Mouse (Mus musculus): ENCODE data around the gene Cacnb2. TPM values are rescaled to one million over a fixed set of nuclear protein-coding genes. Genes with fewer than 3 reads are reported as not detected.

Gene Cacnb2
- polyA plus RNA-seq, 1 experiment from 2014 or later = 1.2 TPM

DNA sequence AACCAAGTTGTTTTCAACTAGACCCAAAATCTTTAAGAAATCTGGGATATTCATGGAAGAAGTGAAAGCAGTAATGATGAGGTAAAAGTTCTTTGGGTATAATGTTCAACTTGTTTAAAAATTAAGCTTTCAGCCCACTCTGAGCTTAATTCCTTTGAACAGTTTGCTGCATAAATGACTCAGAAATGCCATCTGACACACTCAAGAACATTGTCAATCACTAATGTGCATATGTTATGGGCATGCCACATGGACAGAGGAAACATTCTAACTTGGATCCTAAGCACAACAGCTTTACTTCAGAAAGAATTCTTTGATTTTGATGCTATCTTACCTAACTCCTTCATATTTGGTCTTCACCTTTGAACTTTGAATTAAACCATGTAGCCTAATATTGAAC is 81.3 kb downstream of the Cacnb2 start:
- no peak for DNase-seq (ENCODE audit: low spot score)
- no peaks in the 10 kb centered on the region for H3K4me1 ChIP-seq (ENCODE audit: control insufficient read depth, insufficient read depth, low read length)
- no peaks in the 10 kb centered on the region for H3K36me3 ChIP-seq (ENCODE audit: control insufficient read depth, insufficient read depth, low read length)
- no peak for ATAC-seq (ENCODE audit: insufficient read depth, low FRiP score, low TSS enrichment)
- H3K27me3 ChIP-seq (ENCODE audit: control insufficient read depth, insufficient read depth, low read length) = no peaks in the 10 kb centered on the region
- no peak overlapping the region for H3K27ac ChIP-seq (ENCODE audit: low read depth, low read length)
- H3K4me3 ChIP-seq (ENCODE audit: low read depth, low read length) = no peak overlapping the region
- no peak overlapping the region for H3K9ac ChIP-seq (ENCODE audit: low read length)
- no peaks in the 10 kb centered on the region for H3K9me3 ChIP-seq (ENCODE audit: control insufficient read depth, low read length)
- no peak overlapping the region for H3K4me2 ChIP-seq (ENCODE audit: low read depth)

DNA sequence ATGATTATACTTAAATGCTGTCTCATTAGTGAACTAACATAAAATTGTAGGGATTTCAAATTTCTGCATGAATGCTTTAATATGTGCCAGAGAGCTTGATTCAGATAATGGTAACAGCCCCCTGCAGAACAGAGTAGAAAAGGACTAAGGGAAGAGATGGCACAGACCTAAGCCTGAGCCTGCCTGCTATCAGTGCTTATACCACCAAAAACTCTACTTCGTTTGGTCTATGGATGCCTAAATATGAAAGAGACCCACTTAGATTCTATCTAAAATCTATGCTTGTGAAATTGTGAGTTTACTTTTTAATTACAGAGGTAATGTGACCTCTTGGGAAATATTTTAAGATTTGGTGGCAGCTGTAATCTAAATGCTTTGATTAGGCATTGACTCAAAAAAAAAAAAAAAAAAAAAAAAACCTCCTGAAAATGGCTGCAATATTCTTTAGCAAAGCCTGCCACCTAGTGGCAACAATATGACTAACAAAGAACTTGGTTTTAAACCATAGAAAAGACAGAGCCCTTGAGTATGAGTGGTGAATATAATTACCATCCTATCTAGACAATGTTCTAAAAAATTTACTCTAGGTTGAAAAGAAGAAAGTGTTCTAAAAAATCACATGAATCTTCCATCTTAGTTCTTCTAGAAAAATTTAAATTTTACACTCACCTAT is 100.2 kb downstream of the Cacnb2 start:
- H3K9me3 ChIP-seq (ENCODE audit: control insufficient read depth, low read length) = no peaks in the 10 kb centered on the region
- no peaks in the 10 kb centered on the region for H3K4me1 ChIP-seq (ENCODE audit: control insufficient read depth, insufficient read depth, low read length)
- H3K9ac ChIP-seq (ENCODE audit: low read length) = no peak overlapping the region
- no peaks in the 10 kb centered on the region for H3K27me3 ChIP-seq (ENCODE audit: control insufficient read depth, insufficient read depth, low read length)
- H3K4me2 ChIP-seq (ENCODE audit: low read depth) = no peak overlapping the region
- ATAC-seq (ENCODE audit: insufficient read depth, low FRiP score, low TSS enrichment) (peak; percentile 50; the same call in 1 of the 2 replicates), DNase-seq (ENCODE audit: low spot score) (no peak)
- 95% methylated on average over 1 of the region's 1 CpGs for WGBS
- H3K27ac ChIP-seq (ENCODE audit: low read depth, low read length) = no peak overlapping the region
- no peaks in the 10 kb centered on the region for H3K36me3 ChIP-seq (ENCODE audit: control insufficient read depth, insufficient read depth, low read length)
- no peak overlapping the region for H3K4me3 ChIP-seq (ENCODE audit: low read depth, low read length)

DNA sequence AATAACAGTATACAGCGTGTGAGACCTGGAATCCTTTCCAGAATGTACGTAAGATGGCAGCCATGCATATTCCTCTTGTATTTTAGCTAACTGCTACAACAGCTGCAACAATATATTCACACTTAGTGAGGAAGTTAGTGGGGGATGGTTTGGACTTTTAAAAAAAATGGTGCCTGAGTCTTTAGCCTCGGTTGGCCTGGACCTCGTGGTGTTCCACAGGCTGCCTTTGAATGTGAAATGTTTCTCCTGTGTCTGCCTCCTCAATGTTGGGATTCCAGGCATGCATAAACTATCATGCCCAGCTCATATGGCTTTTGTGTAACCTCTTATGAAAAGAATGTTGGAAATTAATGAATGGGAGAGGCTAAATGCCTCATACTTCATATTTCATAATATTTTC is 100.8 kb downstream of the Cacnb2 start:
- WGBS = 85% methylated on average over 4 of the region's 4 CpGs
- Histone ChIP-seq H3K9me3 (ENCODE audit: control insufficient read depth, low read length) (no peaks in the 10 kb centered on the region), H3K4me1 (ENCODE audit: control insufficient read depth, insufficient read depth, low read length) (no peaks in the 10 kb centered on the region), H3K27ac (ENCODE audit: low read depth, low read length) (no peak overlapping the region), H3K36me3 (ENCODE audit: control insufficient read depth, insufficient read depth, low read length) (no peaks in the 10 kb centered on the region), H3K9ac (ENCODE audit: low read length) (no peak overlapping the region), H3K4me2 (ENCODE audit: low read depth) (no peak overlapping the region), H3K4me3 (ENCODE audit: low read depth, low read length) (no peak overlapping the region), H3K27me3 (ENCODE audit: control insufficient read depth, insufficient read depth, low read length) (no peaks in the 10 kb centered on the region)
- no peak for DNase-seq (ENCODE audit: low spot score)
- 0 out of 2 replicates have a peak, but pooled peaks have one; percentile 8 for ATAC-seq (ENCODE audit: insufficient read depth, low FRiP score, low TSS enrichment)

DNA sequence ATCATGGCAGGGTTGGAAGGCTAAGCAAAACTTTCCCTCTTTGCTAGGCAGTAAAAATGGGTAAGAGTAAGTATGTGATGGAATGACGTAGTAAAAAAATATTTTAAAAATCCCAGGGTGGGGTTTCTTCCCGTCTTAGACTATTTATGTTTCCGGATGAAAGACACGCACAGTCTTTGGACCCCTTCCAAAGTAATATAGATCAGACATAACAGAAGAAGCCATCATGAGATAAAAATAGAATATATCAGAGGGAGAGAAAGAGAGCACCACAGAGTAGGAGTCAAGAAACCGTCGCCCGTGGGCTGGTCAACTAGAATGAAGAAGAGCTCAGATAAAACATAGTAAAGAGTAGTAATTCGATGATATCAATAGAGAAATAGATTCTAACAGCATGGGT is 107.4 kb downstream of the Cacnb2 start:
- Histone ChIP-seq H3K9ac (ENCODE audit: low read length) (no peak overlapping the region), H3K4me1 (ENCODE audit: control insufficient read depth, insufficient read depth, low read length) (no peaks in the 10 kb centered on the region), H3K27ac (ENCODE audit: low read depth, low read length) (no peak overlapping the region), H3K27me3 (ENCODE audit: control insufficient read depth, insufficient read depth, low read length) (no peaks in the 10 kb centered on the region), H3K9me3 (ENCODE audit: control insufficient read depth, low read length) (no peaks in the 10 kb centered on the region), H3K4me2 (ENCODE audit: low read depth) (no peak overlapping the region), H3K36me3 (ENCODE audit: control insufficient read depth, insufficient read depth, low read length) (no peaks in the 10 kb centered on the region), H3K4me3 (ENCODE audit: low read depth, low read length) (no peak overlapping the region)
- no peak for DNase-seq (ENCODE audit: low spot score)
- ATAC-seq (ENCODE audit: insufficient read depth, low FRiP score, low TSS enrichment) = no peak
- 91% methylated on average over 8 of the region's 8 CpGs for WGBS

DNA sequence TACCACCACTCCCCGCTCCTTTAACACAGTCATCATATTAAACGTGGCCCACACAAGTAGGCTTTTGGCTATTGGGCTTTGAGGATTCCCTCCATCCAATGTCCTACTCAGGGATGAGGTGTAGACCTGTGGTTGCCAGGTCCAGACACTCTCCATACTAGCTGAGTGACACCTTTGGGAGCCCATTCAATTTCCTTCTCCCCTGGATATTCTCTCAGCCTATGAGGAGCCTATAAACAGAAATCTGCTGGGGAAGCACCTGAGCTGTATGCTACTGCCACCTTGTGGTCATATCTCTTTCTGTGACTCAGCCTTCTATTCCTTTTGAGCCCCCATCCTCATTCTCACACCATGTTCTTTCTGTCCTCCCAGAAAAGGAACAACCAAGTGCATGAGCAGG is 108.9 kb downstream of the Cacnb2 start:
- 88% methylated on average over 2 of the region's 2 CpGs for WGBS
- Histone ChIP-seq H3K9me3 (ENCODE audit: control insufficient read depth, low read length) (no peaks in the 10 kb centered on the region), H3K36me3 (ENCODE audit: control insufficient read depth, insufficient read depth, low read length) (no peaks in the 10 kb centered on the region), H3K27ac (ENCODE audit: low read depth, low read length) (no peak overlapping the region), H3K4me2 (ENCODE audit: low read depth) (no peak overlapping the region), H3K9ac (ENCODE audit: low read length) (no peak overlapping the region), H3K4me1 (ENCODE audit: control insufficient read depth, insufficient read depth, low read length) (no peaks in the 10 kb centered on the region), H3K27me3 (ENCODE audit: control insufficient read depth, insufficient read depth, low read length) (no peaks in the 10 kb centered on the region), H3K4me3 (ENCODE audit: low read depth, low read length) (no peak overlapping the region)
- ATAC-seq (ENCODE audit: insufficient read depth, low FRiP score, low TSS enrichment) (peak; percentile 45; the same call in 1 of the 2 replicates), DNase-seq (ENCODE audit: low spot score) (peak; percentile 29)

DNA sequence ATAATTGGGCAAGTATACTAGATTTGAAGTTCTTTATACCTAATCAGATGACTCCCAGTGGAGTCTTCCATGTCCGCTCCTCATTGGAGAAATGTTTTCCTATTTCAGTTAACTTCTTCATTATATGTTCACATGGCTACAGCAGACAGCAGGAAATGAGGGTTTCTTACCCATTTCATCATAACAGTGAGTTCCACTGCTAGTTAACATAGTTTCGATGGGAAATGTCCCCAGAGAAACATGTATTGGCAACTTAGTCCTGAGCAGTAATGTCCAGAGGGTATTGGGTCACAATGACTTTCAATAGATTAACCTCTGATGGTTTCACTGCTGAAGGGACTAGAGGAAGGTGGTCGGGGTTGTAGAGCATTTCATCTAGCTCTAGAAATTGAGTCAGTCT is 110.2 kb downstream of the Cacnb2 start:
- 94% methylated on average over 3 of the region's 3 CpGs for WGBS
- DNase-seq (ENCODE audit: low spot score) (no peak), ATAC-seq (ENCODE audit: insufficient read depth, low FRiP score, low TSS enrichment) (no peak)
- Histone ChIP-seq H3K9ac (ENCODE audit: low read length) (no peak overlapping the region), H3K36me3 (ENCODE audit: control insufficient read depth, insufficient read depth, low read length) (no peaks in the 10 kb centered on the region), H3K4me3 (ENCODE audit: low read depth, low read length) (no peak overlapping the region), H3K4me2 (ENCODE audit: low read depth) (no peak overlapping the region), H3K9me3 (ENCODE audit: control insufficient read depth, low read length) (no peaks in the 10 kb centered on the region), H3K27me3 (ENCODE audit: control insufficient read depth, insufficient read depth, low read length) (no peaks in the 10 kb centered on the region), H3K27ac (ENCODE audit: low read depth, low read length) (no peak overlapping the region), H3K4me1 (ENCODE audit: control insufficient read depth, insufficient read depth, low read length) (no peaks in the 10 kb centered on the region)

DNA sequence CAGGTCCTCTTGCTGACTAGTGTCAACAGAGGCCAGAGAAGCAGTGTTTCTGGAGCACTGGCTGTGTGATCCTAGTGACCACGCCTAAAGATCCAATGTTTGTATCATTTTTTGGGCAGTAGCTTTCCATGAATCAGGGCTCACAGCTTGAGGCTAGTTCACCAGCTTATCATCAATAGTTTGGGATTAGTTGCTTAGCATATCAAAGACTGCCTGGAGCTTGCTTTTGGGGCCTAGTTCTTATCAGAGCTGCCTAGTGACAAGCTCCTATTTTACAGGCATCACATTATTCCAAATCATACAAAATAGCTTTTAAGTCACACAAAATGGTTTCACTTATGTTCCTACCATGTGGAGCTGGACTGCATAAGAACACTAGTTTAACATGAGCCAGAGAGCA is 113.8 kb downstream of the Cacnb2 start:
- Histone ChIP-seq H3K9me3 (ENCODE audit: control insufficient read depth, low read length) (no peaks in the 10 kb centered on the region), H3K4me2 (ENCODE audit: low read depth) (no peak overlapping the region), H3K4me3 (ENCODE audit: low read depth, low read length) (no peak overlapping the region), H3K36me3 (ENCODE audit: control insufficient read depth, insufficient read depth, low read length) (no peaks in the 10 kb centered on the region), H3K27me3 (ENCODE audit: control insufficient read depth, insufficient read depth, low read length) (no peaks in the 10 kb centered on the region), H3K27ac (ENCODE audit: low read depth, low read length) (no peak overlapping the region), H3K4me1 (ENCODE audit: control insufficient read depth, insufficient read depth, low read length) (no peaks in the 10 kb centered on the region), H3K9ac (ENCODE audit: low read length) (no peak overlapping the region)
- ATAC-seq (ENCODE audit: insufficient read depth, low FRiP score, low TSS enrichment) (no peak), DNase-seq (ENCODE audit: low spot score) (no peak)
- WGBS = 67% methylated on average over 1 of the region's 1 CpGs

DNA sequence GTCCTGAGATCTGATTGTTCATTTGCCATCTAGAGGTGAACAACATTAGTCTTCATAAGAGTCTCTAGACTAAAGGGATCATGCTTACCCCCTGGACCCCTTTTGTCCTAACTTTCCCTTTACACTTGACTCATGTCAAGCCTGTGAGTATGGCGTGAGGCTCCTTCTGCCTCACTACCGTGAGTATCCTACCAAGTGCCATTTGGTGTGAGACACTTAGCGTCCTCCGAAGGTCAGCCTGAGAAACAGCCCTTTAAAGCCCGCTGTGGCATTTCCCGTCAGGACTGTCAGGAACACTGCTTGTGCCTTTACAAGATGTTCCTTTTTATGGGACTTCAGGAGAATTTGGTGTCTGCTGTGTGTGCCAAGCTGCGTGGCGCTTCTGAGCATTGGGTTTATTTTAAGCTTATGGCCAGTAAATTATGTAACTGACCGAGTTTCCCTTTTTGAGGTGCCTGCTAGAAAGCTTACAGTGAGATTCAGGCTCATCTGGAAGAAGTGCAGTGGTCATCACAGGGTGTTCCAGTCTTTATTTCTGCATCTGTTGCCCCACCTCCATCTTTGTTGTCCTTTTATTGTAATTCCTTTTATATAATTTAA is 116.3 kb downstream of the Cacnb2 start:
- Histone ChIP-seq H3K4me2 (ENCODE audit: low read depth) (no peak overlapping the region), H3K4me3 (ENCODE audit: low read depth, low read length) (no peak overlapping the region), H3K36me3 (ENCODE audit: control insufficient read depth, insufficient read depth, low read length) (no peaks in the 10 kb centered on the region), H3K27ac (ENCODE audit: low read depth, low read length) (no peak overlapping the region), H3K4me1 (ENCODE audit: control insufficient read depth, insufficient read depth, low read length) (no peaks in the 10 kb centered on the region), H3K9me3 (ENCODE audit: control insufficient read depth, low read length) (no peaks in the 10 kb centered on the region), H3K9ac (ENCODE audit: low read length) (no peak overlapping the region), H3K27me3 (ENCODE audit: control insufficient read depth, insufficient read depth, low read length) (no peaks in the 10 kb centered on the region)
- ATAC-seq (ENCODE audit: insufficient read depth, low FRiP score, low TSS enrichment) = no peak
- no peak for DNase-seq (ENCODE audit: low spot score)
- 91% methylated on average over 9 of the region's 9 CpGs for WGBS

DNA sequence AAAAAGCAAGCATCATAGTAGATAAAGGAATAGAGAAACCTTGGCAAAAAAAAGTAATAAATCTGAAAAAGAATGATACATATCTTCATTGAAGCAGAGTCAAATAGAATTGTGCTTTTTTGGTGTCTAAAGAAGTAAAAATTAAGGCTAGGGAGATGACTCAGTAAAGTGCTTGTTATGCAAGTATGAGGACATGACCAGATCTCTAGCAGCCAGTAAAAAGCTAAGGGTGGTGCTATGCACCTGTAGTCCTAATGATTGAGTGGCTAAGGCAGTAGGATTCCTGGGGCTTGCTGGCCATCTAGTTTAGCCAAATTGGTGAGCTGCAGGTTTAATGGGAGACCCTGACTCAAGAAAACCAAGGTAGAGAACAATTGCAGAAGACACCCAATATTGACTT is 122.5 kb downstream of the Cacnb2 start:
- no peak overlapping the region for H3K27ac ChIP-seq (ENCODE audit: low read depth, low read length)
- H3K4me2 ChIP-seq (ENCODE audit: low read depth) = no peak overlapping the region
- H3K4me3 ChIP-seq (ENCODE audit: low read depth, low read length) = no peak overlapping the region
- H3K9me3 ChIP-seq (ENCODE audit: control insufficient read depth, low read length) = no peaks in the 10 kb centered on the region
- no peaks in the 10 kb centered on the region for H3K4me1 ChIP-seq (ENCODE audit: control insufficient read depth, insufficient read depth, low read length)
- ATAC-seq (ENCODE audit: insufficient read depth, low FRiP score, low TSS enrichment) (no peak), DNase-seq (ENCODE audit: low spot score) (no peak)
- H3K36me3 ChIP-seq (ENCODE audit: control insufficient read depth, insufficient read depth, low read length) = no peaks in the 10 kb centered on the region
- no peaks in the 10 kb centered on the region for H3K27me3 ChIP-seq (ENCODE audit: control insufficient read depth, insufficient read depth, low read length)
- H3K9ac ChIP-seq (ENCODE audit: low read length) = no peak overlapping the region
